Mouse (Mus musculus) left cerebral cortex, adult 11 months (tissue): ENCODE results near the gene Slfn9.
"Not testable (repeated sequence)": the region's sequence is repeated elsewhere in the genome, so short reads cannot be mapped to it uniquely, and the experiment has no call there.

Experiments
- DNase-seq: peaks from one replicate; pipeline ENCODE4 v3.0.0; 2022; ENCODE audit warnings: low spot score

Slfn9 gene

DNA sequence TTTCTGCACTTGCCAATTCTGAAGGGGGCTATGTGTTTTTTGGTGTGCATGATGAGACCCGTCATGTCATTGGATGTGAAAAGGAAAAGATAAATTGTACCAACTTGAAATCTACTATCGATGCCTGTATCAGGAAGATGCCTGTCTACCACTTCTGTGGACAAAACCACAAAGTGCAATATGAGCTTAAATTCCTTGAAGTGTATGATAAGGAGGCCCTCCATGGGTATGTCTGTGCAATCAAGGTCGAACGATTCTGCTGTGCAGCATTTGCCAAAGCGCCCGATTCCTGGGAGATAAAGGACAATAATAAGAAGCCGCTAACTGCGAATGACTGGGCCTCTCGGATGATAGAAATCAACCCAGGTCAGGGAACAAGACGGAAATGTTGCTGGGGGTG lies 34.7 kb downstream of the Slfn9 start:
- DNase-seq, result no peak

DNA sequence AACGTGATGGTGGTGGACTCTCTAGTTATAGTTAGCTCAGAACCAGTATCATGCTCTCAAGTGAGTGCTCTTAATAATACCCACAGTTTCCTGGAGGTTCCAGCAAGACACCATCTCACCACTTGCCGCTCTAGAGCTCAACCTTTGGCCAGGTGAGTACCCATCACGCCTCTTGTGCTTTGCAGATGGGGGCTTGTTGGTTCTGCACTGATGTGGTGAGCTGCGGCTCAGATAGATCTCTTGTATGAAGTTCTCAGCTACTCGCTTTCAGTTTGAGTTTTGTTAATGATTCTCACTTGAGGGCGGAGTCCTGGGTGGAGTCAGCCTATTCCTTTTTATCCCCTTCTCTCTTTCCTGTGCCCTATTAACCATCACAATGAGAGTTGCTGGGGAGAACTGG lies 37.0 kb downstream of the Slfn9 start:
- no peak for DNase-seq

DNA sequence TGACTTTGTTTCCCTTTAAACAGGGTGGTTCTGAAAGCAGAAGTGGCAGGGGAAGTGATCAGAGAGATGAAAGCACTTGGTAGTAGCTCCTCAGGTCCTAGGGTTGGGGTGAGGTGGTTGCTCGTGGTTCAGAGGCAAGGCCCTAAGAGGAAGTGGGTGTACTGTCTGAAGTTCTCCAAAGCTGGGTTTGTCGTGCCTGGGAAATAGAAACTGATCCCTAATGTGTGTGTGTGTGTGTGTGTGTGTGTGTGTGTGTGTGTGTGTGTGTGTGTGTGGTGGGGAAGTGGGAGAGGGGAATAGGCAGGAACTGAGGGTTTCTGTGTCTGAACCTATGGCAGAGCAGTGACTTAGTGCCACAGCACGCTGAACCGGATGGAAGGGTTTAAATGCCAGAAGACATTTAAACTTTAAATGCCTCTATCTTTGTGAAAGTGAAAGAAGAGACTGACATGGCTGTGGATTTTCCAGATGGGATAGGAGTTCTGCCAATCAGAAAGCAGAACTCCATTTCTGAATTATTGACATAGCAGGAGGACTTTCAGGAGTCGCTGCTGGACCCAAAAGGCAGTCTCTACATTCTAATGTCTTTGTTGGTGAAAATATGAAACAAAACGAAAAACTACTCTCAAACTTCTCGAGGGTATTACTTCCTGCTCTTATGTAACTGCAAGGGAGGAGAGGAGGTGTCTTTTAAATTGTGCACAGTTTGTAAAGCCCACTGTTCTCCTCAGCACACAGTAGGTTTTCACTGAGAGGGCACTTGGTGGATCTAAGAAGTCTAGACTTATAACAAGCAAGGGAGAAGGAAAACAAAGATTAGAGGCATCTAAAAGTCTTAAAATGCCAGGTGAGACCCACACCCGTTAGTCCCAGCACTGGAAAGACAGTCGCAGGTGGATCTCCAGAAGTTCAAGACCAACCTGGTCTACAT lies 38.8 kb downstream of the Slfn9 start:
- no peak for DNase-seq

DNA sequence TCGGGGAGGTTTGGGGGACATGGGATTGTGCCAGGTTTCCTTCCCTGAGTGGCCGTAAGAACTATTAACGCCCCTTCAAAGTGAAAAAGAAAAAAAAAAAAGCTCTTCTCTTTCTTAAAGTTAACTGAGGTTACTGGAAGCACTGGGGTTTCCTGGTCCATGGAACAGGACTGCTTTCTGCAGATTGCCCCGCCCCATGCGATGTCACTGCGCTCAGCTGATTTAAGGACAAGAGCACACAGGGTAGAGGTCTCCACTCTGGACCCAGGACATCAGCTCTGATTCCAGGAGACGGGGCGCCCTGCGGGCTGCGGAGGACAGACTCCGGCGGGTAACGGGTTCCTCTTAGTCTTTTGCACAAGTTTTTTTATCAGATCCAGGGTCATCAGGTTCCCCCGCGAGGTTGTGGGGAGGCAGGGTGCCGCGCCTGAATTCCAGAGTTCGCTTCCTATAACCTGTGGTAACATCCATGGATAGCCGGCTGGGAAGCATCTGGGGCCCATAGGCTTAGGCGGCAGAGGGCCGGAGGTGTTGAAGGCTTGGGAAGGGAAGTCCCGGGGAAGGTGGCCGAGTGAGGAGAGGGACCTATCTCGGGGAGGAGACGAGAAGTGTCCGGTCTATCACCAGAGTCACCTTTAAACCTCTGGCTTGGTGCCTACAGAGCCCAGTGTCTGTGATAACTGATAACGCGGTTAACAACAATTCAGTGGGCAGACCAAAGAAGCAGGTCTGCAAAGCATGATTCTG lies 39.6 kb downstream of the Slfn9 start:
- DNase-seq, result no peak

DNA sequence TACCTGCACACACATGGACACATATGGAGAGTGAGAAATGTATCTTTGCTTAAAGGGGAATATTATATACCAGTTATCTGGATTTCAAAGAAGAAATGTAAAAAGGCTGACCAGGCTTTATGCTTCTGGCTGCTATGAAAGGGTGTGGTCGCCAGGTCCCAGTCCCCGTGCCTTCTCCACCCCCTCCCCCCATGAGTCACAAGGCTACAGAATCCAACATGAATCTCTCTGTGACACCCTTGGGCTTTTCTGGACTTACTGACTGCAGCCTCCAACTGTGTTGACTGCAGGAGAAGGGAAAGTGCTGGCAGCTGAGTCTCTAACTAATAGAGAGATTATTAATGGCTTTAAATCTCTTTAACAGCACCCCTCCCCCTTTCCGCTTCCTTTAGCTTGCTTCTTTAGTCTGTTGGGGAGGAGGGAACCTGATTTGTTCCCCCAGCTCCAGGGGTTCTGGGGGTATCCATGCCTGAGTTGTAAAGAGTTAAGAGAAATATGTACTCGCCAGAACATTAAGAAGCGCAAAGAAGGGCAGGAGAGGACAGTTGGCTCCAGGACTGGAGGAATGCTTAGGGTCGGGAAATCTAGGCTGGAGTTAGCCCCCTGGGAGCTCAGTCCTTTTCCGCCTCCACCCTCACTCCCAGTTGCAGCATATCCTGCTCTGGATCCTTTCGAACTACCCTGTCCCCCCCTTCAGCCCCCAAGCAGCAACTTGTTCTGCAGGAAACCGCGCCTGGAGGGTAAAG lies 40.7 kb downstream of the Slfn9 start, which contains the start of gene Slfn5:
Gene Slfn5 (plus strand): TSS at position 614 of the 746 bp plus-strand sequence.
- no peak for DNase-seq

DNA sequence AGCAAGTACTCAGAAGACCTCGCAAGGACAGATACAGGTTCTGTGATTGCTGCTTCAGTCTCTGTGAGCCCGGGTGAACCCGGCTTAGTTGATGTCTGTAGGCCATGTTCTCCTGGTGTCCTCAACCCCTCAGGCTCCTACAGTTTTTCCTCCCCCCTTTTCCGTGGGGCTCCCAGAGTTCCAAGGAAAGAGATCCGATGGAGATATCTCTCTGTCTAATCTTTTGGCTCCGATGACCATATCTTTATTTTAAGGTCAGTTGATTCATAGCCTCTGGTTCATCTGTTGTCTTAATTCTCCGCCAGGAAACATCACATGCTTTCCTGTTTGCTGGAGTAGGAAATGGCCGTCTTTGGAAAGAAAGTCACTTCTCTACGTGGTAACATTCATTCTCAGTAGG lies 42.6 kb downstream of the Slfn9 start:
- DNase-seq, result no peak

DNA sequence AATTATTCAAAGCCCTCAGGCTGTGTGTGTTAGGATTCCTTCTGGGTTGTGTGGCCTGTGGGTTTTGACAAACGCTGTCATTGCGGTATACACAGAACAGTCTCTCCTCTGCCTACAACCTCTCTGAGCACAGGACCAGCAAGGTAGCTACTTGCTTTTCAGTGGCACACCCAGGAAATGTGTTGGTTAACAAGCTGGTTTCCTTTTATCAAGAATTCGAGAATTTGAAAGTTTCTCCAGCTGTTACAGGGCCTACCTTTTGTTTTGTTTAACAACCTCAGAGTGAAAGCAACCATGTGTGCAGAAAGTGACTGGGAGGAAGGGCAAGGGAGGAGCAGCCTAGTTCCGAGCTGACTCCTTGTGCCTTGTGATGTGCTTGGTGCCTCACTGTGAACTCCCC lies 44.2 kb downstream of the Slfn9 start:
- no peak for DNase-seq

DNA sequence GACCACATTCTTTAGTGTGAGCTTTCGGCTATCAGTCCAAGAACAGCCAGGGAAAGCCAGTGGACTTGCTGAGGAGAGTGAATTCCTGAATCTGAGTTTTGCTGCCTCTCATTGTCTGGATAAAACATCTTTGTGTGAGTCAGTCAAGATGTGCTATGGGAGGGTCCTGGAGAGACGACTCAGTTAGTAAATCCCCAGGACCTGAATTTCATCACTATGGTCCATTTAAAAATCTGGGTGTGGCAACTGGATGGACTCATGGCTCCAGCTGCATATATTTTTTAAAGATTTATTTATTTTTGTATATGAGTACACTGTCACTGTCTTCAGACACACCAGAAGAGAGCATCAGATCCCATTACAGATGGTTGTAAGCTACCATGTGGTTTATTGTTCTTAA lies 46.0 kb downstream of the Slfn9 start:
- no peak for DNase-seq

DNA sequence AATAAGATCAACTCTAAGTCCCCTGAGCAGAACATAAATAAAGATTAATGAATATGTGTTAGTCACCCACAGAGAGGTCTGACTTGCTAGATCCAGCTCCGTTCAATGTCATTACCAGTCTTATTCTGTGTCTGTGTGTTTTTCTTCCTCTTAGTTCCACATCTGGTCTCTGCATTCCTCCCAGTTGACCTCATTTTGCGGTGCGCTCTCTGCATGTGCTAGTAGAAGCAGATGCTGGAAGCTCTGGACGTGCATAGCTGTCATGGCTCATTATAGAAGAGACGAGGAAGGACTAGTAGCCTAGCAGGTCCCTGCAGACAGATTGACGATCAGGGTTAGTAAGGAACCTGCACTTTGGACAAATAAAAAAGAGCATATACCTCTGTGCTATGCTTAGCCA lies 48.3 kb downstream of the Slfn9 start:
- DNase-seq, result no peak

DNA sequence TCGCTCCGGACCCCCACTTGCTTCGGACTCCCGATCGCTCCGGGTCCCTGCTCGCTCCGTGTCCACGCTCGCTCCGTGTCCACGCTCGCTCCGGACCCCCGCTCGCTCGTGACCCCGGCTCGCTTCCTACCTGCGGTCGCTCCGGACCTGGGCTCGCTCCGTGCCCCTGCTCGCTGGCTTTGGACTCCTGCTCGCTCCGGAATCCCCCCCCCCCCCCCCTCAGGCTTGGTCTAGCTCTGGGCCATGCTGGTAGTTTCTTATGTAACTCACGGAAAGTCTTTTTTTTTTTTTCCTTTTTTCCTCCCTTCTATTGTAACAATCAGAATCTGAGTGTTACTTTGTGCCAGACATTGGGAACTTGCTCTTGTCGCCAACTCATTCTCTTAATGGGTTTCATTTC lies 58.4 kb downstream of the Slfn9 start:
- no peak for DNase-seq

DNA sequence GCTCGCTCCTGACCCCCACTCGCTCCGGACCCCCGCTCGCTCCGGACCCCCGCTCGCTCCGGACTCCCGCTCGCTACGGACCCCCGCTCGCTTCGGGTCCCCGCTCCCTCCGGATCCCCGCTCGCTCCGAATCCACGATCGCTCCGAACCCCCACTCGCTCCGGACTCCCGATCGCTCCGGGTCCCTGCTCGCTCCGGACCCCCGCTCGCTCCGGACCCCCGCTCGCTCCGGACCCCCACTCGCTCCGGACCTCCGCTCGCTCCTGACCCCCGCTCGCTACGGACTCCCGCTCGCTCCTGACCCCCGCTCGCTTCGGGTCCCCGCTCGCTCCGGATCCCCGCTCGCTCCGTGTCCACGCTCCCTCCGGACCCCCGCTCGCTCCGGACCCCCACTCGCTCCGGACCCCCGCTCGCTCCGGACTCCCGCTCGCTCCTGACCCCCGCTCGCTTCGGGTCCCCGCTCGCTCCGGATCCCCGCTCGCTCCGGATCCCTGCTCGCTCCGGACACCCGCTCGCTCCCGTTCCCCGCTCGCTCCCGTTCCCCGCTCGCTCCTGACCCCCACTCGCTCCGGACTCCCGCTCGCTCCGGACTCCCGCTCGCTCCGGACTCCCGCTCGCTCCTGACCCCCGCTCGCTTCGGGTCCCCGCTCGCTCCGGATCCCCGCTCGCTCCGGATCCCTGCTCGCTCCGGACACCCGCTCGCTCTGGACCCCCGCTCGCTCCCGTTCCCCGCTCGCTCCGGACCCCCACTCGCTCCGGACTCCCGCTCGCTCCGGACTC lies 59.8 kb downstream of the Slfn9 start:
- not testable (repeated sequence) for DNase-seq

DNA sequence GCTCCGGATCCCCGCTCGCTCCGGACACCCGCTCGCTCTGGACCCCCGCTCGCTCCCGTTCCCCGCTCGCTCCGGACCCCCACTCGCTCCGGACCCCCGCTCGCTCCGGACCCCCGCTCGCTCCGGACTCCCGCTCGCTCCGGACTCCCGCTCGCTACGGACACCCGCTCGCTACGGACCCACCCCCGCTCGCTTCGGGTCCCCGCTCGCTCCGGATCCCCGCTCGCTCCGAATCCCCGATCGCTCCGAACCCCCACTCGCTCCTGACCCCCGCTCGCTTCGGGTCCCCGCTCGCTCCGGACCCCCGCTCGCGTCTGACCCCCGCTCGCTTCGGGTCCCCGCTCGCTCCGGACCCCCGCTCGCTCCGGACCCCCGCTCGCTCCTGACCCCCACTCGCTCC lies 60.5 kb downstream of the Slfn9 start:
- not testable (repeated sequence) for DNase-seq

DNA sequence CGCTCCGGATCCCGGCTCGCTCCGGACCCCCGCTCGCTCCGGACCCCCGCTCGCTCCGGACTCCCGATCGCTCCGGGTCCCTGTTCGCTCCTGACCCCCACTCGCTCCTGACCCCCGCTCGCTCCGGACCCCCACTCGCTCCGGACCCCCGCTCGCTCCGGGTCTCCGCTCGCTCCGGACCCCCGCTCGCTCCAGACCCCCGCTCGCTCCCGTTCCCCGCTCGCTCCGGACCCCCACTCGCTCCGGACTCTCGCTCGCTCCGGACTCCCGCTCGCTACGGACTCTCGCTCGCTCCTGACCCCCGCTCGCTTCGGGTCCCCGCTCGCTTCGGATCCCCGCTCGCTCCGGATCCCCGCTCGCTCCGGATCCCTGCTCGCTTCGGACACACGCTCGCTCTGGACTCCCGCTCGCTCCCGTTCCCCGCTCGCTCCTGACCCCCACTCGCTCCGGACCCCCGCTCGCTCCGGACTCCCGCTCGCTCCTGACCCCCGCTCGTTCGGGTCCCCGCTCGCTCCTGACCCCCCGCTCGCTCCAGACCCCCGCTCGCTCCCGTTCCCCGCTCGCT lies 61.2 kb downstream of the Slfn9 start:
- not testable (repeated sequence) for DNase-seq

DNA sequence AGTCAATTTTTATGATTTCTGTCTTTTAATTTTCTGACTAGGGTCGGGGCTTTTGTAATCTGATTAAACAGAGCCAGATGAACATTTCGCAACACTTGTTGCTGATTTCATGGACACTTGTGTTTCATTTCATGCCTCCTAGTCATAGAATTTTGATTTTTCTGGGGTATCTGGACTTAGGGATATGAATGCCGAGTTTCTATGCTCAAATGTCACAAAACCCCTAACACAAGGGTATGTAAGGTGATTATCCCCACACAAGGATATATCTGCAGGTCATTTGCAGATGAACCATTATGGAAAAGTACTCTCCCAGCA lies 62.0 kb downstream of the Slfn9 start:
- DNase-seq, result no peak

DNA sequence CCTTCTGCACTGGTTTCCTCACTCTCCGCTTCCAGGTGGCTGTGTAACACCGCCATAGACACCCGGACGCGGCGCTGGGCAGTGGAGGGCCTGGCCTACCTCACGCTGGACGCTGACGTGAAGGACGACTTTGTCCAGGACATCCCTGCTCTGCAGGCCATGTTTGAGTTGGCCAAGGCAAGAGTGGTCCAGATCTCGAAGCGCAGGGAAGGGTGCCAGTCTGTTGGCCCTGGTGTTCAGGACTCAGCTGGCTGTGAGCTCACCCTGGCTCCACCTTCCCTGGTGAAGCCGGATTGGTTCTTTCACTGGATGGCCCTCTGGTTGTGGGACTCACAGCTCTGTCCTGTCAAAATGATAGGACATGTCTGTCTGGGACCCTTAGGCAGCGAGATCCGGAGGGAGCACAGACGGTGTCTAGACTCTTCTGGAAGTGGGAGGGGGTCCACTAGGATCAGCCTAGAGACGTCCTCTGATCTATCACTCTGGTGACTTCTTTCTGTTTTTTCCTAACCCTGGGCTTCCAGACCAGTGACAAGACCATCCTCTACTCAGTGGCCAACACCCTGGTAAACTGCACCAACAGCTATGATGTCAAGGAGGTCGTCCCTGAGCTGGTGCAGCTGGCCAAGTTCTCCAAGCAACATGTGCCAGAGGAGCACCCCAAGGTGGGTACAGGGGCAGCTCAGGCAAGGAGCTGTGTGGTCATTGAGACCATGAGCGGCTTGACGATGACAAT lies 62.6 kb downstream of the Slfn9 start:
- no peak for DNase-seq
